Mouse (Mus musculus) c-Kit-positive CD71-positive TER-119-positive erythroid progenitor cells, embryonic 14.5 days (primary cell): Measurements from ENCODE around the gene Bik.

Experiments
- DNase-seq: peaks from one replicate; pipeline ENCODE4 v3.0.0-alpha.2; 2013; ENCODE audit warnings: low spot score

Bik gene

GRCm38 (mm10) chr15:83583419-83584156, 56.9 kb downstream of the Bik start:
- no peak for DNase-seq

GRCm38 (mm10) chr15:83584741-83585220, 58.1 kb downstream of the Bik start:
- no peak for DNase-seq

- no peak for DNase-seq
Observed at GRCm38 (mm10) chr15:83590841-83591240, 64.2 kb downstream of the Bik start.

GRCm38 (mm10) chr15:83591758-83592157, 65.1 kb downstream of the Bik start:
- DNase-seq = no peak

- peak; percentile 78 for DNase-seq
Observed at GRCm38 (mm10) chr15:83592260-83593188, 65.9 kb downstream of the Bik start.

- no peak for DNase-seq
Observed at GRCm38 (mm10) chr15:83593189-83593585, 66.5 kb downstream of the Bik start.

- peak; percentile 73 for DNase-seq
Observed at GRCm38 (mm10) chr15:83593702-83594512, 67.2 kb downstream of the Bik start.
